Comparison of ENCODE assay signal across 8 mouse cellular contexts in genomic region chr5:100671398-100671797, GRCm38 (mm10). TPM values are rescaled to one million over a fixed set of nuclear protein-coding genes. Genes with fewer than 3 reads are reported as not detected.
DNase-seq lines count a peak whose midpoint lies in the region; ATAC-seq and TF ChIP-seq lines count a peak whose summit lies in the region.

No protein-coding gene starts in this region.

- H3K27ac ChIP-seq in gastrocnemius, adult 2 months: no peak overlapping the region
- no peak overlapping the region for H3K27ac ChIP-seq in limb, embryonic 14.5 days (replicated peaks; ENCODE audit: low read depth, low read length)

- H3K4me1 ChIP-seq in limb, embryonic 14.5 days (ENCODE audit: control insufficient read depth, insufficient read depth, low read length): peaks cover 9% of the 10 kb centered on the region

- H3K4me3 ChIP-seq in gastrocnemius, adult 2 months: no peak overlapping the region
- H3K4me3 ChIP-seq in limb, embryonic 14.5 days (replicated peaks; ENCODE audit: low read length): no peak overlapping the region

- H3K4me2 ChIP-seq in limb, embryonic 14.5 days (replicated peaks; ENCODE audit: low read depth, low read length, severe bottlenecking): no peak overlapping the region

- 34% methylated on average over 5 of the region's 5 CpGs for WGBS in limb, embryonic 14.5 days

- TF ChIP-seq CTCF in gastrocnemius, adult 2 months (IDR thresholded peaks at IDR 0.05): peak; percentile 56

- no peak for ATAC-seq in limb, embryonic 14.5 days (ENCODE audit: low FRiP score, low read depth)

- H3K9ac ChIP-seq in limb, embryonic 14.5 days (ENCODE audit: low read depth, low read length, severe bottlenecking): no peak overlapping the region

- intact Hi-C loops in gastrocnemius, adult 2 months (cut with DNase I): loop anchor here (10.0 kb wide), 1 partner anchor 277 kb away; no protein-coding TSS in a partner anchor

- no peaks in the 10 kb centered on the region for H3K27me3 ChIP-seq in limb, embryonic 14.5 days (ENCODE audit: control insufficient read depth, insufficient read depth, low read length)

- DNase-seq in gastrocnemius, adult 2 months: peak; percentile 44
- DNase-seq in gastrocnemius, adult 8-10 months (ENCODE audit: low spot score in 2 of 2): no peak
- DNase-seq in ovary, postnatal 14 days (ENCODE audit: low spot score): peak; percentile 31
- no peak for DNase-seq in ovary, postnatal 10 days (ENCODE audit: low spot score)
- peak; percentile 39 for DNase-seq in adrenal gland, adult 2 months
- peak; percentile 59 for DNase-seq in embryo, embryonic 11 days
- DNase-seq in limb, embryonic 14.5 days (ENCODE audit: low spot score): peak; percentile 41
- DNase-seq in spleen, postnatal 36 days (ENCODE audit: low spot score in 2 of 2): peak; percentile 44 to 49

- no peaks in the 10 kb centered on the region for H3K9me3 ChIP-seq in limb, embryonic 14.5 days (ENCODE audit: control insufficient read depth, low read length)

- H3K36me3 ChIP-seq in limb, embryonic 14.5 days (ENCODE audit: control insufficient read depth, insufficient read depth, low read length): peaks cover 2% of the 10 kb centered on the region

- TF ChIP-seq POLR2A in limb, embryonic 14.5 days (IDR thresholded peaks at IDR 0.05; ENCODE audit: borderline replicate concordance, extremely low read depth, insufficient read depth, insufficient read length): no peak

RNA-seq across cellular contexts. Expression of gene Coq2, which starts 3.5 kb away (rescaled TPM):
- 10 to 100 TPM; 72.2 to 74.6 TPM for total RNA-seq in gastrocnemius, adult 2 months (2021)
- total RNA-seq in gastrocnemius, adult 8-10 months (2022): 10 to 100 TPM; 82.2 to 86.2 (median 83.6) TPM
- total RNA-seq in adrenal gland, adult 2 months (2021): 10 to 100 TPM; 53.0 to 74.5 TPM
- polyA plus RNA-seq in adrenal gland, adult 2 months (2012; rRNA removed): 142 and 265 TPM in 2 replicates
- polyA plus RNA-seq in limb, embryonic 14.5 days (2012; rRNA removed): 91.2 and 116 TPM in 2 replicates
- 56.2 and 63.1 TPM in 2 replicates for polyA plus RNA-seq in limb, embryonic 14.5 days (2014; fragmentation: Nextera tagmentation; extraction: Ambion mirVana)

RNA-seq across cellular contexts. Expression of gene Hpse, which starts 48.1 kb away (rescaled TPM):
- under 1 TPM; 0.20 to 0.45 TPM for total RNA-seq in gastrocnemius, adult 2 months (2021)
- under 1 TPM; 0.15 to 0.51 (median 0.35) TPM for total RNA-seq in gastrocnemius, adult 8-10 months (2022)
- under 1 TPM; 0.72 to 0.97 TPM for total RNA-seq in adrenal gland, adult 2 months (2021)
- polyA plus RNA-seq in adrenal gland, adult 2 months (2012; rRNA removed): 0.57 and 0.87 TPM in 2 replicates
- 4.5 and 4.9 TPM in 2 replicates for polyA plus RNA-seq in limb, embryonic 14.5 days (2012; rRNA removed)
- 3.9 and 4.4 TPM in 2 replicates for polyA plus RNA-seq in limb, embryonic 14.5 days (2014; fragmentation: Nextera tagmentation; extraction: Ambion mirVana)

Comparison
In these comparisons a context has a peak if more than half of its experiments do, and no peak if none do; other contexts are left out.
1. DNase-seq: peak in gastrocnemius, adult 2 months (single experiment), ovary, postnatal 14 days (single experiment), adrenal gland, adult 2 months (single experiment), embryo, embryonic 11 days (single experiment), limb, embryonic 14.5 days (single experiment) and spleen, postnatal 36 days (2 of 2); none in gastrocnemius, adult 8-10 months (0 of 2) and ovary, postnatal 10 days (single experiment).